Mouse (Mus musculus): ENCODE data around the gene Ifngr2. TPM values are rescaled to one million over a fixed set of nuclear protein-coding genes. Genes with fewer than 3 reads are reported as not detected.
A peak's percentile ranks its signal among the peaks of the same experiment; 100 is the strongest.

Ifngr2 gene
- total and polyA plus RNA-seq, 2 experiments: 7.3 to 8.2 TPM

DNA sequence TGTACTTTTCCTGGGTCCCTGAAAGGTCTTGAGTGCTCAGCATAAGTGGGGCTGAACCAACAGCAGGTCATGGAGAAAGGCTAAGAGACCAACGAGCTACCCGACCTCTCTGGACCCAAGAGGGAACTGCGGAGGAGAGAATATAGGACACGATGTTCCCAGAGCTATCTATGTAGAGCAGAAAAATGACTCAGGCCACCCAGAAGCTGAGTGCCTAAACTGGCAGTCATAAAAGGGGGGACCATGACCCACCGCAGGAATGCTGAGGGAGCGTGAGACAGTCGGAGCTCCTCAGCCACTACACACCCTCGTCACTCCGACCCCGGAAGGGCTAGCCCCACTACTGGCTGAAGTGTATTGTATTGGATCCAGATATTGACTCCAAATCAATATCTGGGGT, 22.1 kb downstream of the Ifngr2 start:
- TF ChIP-seq CTCF (IDR thresholded peaks at IDR 0.05; ENCODE audit: low read depth, low read length) (no peak), POLR2A (IDR thresholded peaks at IDR 0.05; ENCODE audit: extremely low read depth, insufficient read depth, low read length) (no peak)
- no peak for DNase-seq (ENCODE audit: extremely low read depth, low read depth, low spot score)
- WGBS: 79% methylated on average over 10 of the region's 10 CpGs
- Histone ChIP-seq H3K36me3 (ENCODE audit: control insufficient read depth, insufficient read depth, low read length) (no peaks in the 10 kb centered on the region), H3K4me3 (ENCODE audit: insufficient read depth, low read depth, low read length) (no peak overlapping the region), H3K4me1 (ENCODE audit: control insufficient read depth, insufficient read depth, low read length) (peaks cover 5% of the 10 kb centered on the region), H3K27ac (replicated peaks; ENCODE audit: insufficient read depth, low read depth, low read length) (no peak overlapping the region), H3K9ac (ENCODE audit: low read depth, low read length) (no peak overlapping the region), H3K79me2 (ENCODE audit: control insufficient read depth, insufficient read depth, low read length) (no peaks in the 10 kb centered on the region), H3K27me3 (ENCODE audit: control insufficient read depth, insufficient read depth, low read length) (no peaks in the 10 kb centered on the region)

DNA sequence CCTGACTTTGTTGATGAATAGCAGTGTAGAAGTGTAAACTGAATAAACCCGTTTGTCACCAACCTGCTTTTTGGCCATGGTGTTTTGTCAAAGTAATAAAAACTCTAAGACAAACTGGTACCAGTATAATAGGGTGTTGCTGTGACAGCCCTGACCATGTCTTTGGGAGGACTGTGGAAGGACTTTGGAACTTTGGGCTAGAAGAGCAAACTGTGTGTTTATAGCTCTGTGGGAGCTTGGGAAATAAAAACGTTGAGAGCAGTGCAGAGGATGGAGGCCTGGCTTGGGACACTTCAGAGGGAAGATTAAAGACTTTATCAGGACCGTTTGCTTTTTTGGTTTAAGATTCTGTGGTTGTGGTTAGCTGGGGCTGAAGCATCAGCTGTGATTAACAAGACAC, 24.2 kb downstream of the Ifngr2 start:
- Histone ChIP-seq H3K36me3 (ENCODE audit: control insufficient read depth, insufficient read depth, low read length) (no peaks in the 10 kb centered on the region), H3K9ac (ENCODE audit: low read depth, low read length) (no peak overlapping the region), H3K27me3 (ENCODE audit: control insufficient read depth, insufficient read depth, low read length) (no peaks in the 10 kb centered on the region), H3K4me1 (ENCODE audit: control insufficient read depth, insufficient read depth, low read length) (no peaks in the 10 kb centered on the region; the same call in 1 of the 2 replicates), H3K79me2 (ENCODE audit: control insufficient read depth, insufficient read depth, low read length) (no peaks in the 10 kb centered on the region), H3K27ac (replicated peaks; ENCODE audit: insufficient read depth, low read depth, low read length) (no peak overlapping the region), H3K4me3 (ENCODE audit: insufficient read depth, low read depth, low read length) (no peak overlapping the region)
- peak; percentile 47 for DNase-seq (ENCODE audit: extremely low read depth, low read depth, low spot score)
- 27% methylated on average over 3 of the region's 3 CpGs for WGBS
- TF ChIP-seq CTCF (IDR thresholded peaks at IDR 0.05; ENCODE audit: low read depth, low read length) (no peak), POLR2A (IDR thresholded peaks at IDR 0.05; ENCODE audit: extremely low read depth, insufficient read depth, low read length) (no peak)

DNA sequence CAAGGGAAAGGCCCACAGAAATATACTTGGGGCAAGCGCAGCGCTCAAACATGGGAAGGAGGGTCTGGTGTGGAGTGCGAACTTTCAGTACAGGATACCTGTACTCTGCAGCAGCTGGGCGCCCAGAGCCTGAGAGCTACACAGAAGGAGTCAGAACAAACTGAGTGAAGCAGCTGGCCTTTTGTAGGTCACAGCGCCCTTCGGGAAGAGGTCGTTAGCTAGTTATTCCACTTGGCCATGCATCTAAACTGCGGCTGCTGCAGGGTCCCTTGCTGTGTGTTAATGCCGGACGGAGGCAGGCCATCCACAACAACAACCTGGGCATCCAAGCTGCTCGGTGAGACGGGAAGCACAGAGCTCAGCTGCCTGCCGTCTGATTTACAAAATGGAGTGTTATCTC, 28.3 kb downstream of the Ifngr2 start:
- Histone ChIP-seq H3K4me1 (ENCODE audit: control insufficient read depth, insufficient read depth, low read length) (no peaks in the 10 kb centered on the region; the same call in 1 of the 2 replicates), H3K27ac (replicated peaks; ENCODE audit: insufficient read depth, low read depth, low read length) (no peak overlapping the region), H3K79me2 (ENCODE audit: control insufficient read depth, insufficient read depth, low read length) (no peaks in the 10 kb centered on the region), H3K9ac (ENCODE audit: low read depth, low read length) (no peak overlapping the region), H3K36me3 (ENCODE audit: control insufficient read depth, insufficient read depth, low read length) (peaks cover 25% of the 10 kb centered on the region), H3K27me3 (ENCODE audit: control insufficient read depth, insufficient read depth, low read length) (no peaks in the 10 kb centered on the region), H3K4me3 (ENCODE audit: insufficient read depth, low read depth, low read length) (no peak overlapping the region)
- WGBS: 92% methylated on average over 13 of the region's 13 CpGs
- TF ChIP-seq CTCF (IDR thresholded peaks at IDR 0.05; ENCODE audit: low read depth, low read length) (no peak), POLR2A (IDR thresholded peaks at IDR 0.05; ENCODE audit: extremely low read depth, insufficient read depth, low read length) (no peak)
- DNase-seq (ENCODE audit: extremely low read depth, low read depth, low spot score): no peak

DNA sequence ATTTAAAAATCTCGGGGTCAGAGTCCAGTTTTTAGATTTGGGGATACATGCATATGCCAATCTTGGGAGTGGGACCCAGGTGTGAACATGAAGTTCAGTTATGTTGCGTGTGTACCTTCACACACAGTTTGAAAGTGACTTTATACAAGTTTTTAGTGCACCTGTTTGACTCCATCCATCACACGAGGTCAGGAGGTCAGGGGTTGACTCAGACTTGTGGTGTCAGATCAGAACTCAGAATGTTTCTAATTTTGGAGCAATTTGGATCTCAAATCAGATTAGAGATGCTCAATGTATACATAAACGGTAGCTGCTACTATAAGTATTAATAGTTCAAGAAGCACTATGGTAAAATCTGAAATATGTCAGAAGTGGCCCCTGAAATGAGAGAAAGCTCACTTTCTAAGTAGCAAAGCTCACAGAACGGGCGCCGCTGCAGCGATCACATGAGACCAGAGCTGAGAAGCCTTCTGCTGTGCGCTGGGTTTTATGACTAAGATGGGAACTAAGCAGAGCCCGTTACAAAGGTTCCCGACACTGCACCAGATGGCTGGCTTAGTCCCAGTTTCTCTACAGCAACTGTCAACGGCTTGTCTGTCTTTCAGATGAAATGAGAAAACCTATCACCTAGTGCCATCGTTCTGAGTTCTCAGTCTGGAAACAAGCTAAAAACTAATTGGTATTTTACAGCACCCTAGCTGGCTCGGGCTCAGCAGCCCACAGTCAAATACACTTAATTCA, 32.3 kb downstream of the Ifngr2 start:
- Histone ChIP-seq H3K4me1 (ENCODE audit: control insufficient read depth, insufficient read depth, low read length) (no peaks in the 10 kb centered on the region), H3K27ac (replicated peaks; ENCODE audit: insufficient read depth, low read depth, low read length) (no peak overlapping the region), H3K36me3 (ENCODE audit: control insufficient read depth, insufficient read depth, low read length) (peaks cover 33% of the 10 kb centered on the region), H3K79me2 (ENCODE audit: control insufficient read depth, insufficient read depth, low read length) (no peaks in the 10 kb centered on the region), H3K9ac (ENCODE audit: low read depth, low read length) (no peak overlapping the region), H3K4me3 (ENCODE audit: insufficient read depth, low read depth, low read length) (no peak overlapping the region), H3K27me3 (ENCODE audit: control insufficient read depth, insufficient read depth, low read length) (no peaks in the 10 kb centered on the region)
- DNase-seq (ENCODE audit: extremely low read depth, low read depth, low spot score): no peak
- WGBS: 92% methylated on average over 14 of the region's 14 CpGs
- TF ChIP-seq CTCF (IDR thresholded peaks at IDR 0.05; ENCODE audit: low read depth, low read length) (no peak), POLR2A (IDR thresholded peaks at IDR 0.05; ENCODE audit: extremely low read depth, insufficient read depth, low read length) (no peak)

DNA sequence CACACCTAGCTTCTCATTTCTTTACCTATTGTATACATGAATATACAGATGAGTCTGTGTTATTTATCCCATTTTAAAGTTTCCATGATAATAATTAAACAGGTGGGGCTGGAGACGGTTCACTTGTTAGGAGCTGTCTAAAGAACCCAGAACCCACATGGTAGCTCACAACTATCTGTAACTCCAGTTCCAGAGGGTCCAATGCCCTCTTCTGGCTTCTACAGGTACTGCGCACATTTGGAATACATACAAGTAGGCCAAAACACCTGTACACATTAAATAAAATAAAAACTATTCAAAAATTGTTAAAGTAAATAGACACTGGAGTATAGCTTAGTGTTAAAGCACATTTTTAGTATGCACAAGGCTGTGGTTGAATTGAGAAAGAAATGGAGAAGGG, 35.4 kb downstream of the Ifngr2 start:
- peaks cover 33% of the 10 kb centered on the region for H3K36me3 ChIP-seq (ENCODE audit: control insufficient read depth, insufficient read depth, low read length)
- TF ChIP-seq CTCF (IDR thresholded peaks at IDR 0.05; ENCODE audit: low read depth, low read length) (peak; percentile 37; the same call in 1 of the 2 replicates), POLR2A (IDR thresholded peaks at IDR 0.05; ENCODE audit: extremely low read depth, insufficient read depth, low read length) (no peak)

DNA sequence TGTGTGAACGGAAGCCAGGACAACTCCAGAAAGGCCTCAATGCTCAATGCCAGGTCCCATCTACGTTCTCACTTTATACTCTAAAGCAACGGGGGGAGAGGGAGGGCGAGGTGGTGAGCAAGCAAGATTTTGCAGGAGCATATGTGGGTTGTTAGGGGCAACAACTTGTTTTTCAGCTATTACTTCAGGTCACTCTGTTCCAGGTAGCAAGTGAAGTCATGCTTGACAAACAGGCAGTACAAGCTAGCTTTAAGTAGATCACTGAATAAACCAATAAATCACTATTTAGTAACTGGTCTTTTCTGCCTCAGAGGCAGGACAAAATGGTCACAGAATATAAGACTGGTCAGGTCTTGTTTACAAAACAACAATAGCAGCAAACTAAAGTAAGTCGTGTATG, 38.7 kb downstream of the Ifngr2 start:
- Histone ChIP-seq H3K27me3 (ENCODE audit: control insufficient read depth, insufficient read depth, low read length) (no peaks in the 10 kb centered on the region), H3K4me3 (ENCODE audit: insufficient read depth, low read depth, low read length) (no peak overlapping the region)
- TF ChIP-seq CTCF (IDR thresholded peaks at IDR 0.05; ENCODE audit: low read depth, low read length) (no peak), POLR2A (IDR thresholded peaks at IDR 0.05; ENCODE audit: extremely low read depth, insufficient read depth, low read length) (no peak)

More for the DNA sequence above, 35.4 kb downstream of the Ifngr2 start:
- Histone ChIP-seq H3K4me1 (ENCODE audit: control insufficient read depth, insufficient read depth, low read length) (no peaks in the 10 kb centered on the region), H3K4me3 (ENCODE audit: insufficient read depth, low read depth, low read length) (no peak overlapping the region), H3K9ac (ENCODE audit: low read depth, low read length) (no peak overlapping the region), H3K27ac (replicated peaks; ENCODE audit: insufficient read depth, low read depth, low read length) (no peak overlapping the region), H3K79me2 (ENCODE audit: control insufficient read depth, insufficient read depth, low read length) (no peaks in the 10 kb centered on the region), H3K27me3 (ENCODE audit: control insufficient read depth, insufficient read depth, low read length) (no peaks in the 10 kb centered on the region)
- 78% methylated on average over 2 of the region's 2 CpGs for whole genome bisulfite sequencing
- DNase-seq (ENCODE audit: extremely low read depth, low read depth, low spot score): peak; percentile 38

More for the DNA sequence above, 38.7 kb downstream of the Ifngr2 start:
- Histone ChIP-seq H3K36me3 (ENCODE audit: control insufficient read depth, insufficient read depth, low read length) (peaks cover 11% of the 10 kb centered on the region), H3K79me2 (ENCODE audit: control insufficient read depth, insufficient read depth, low read length) (peaks cover 8% of the 10 kb centered on the region; the same call in 1 of the 2 replicates), H3K9ac (ENCODE audit: low read depth, low read length) (no peak overlapping the region), H3K4me1 (ENCODE audit: control insufficient read depth, insufficient read depth, low read length) (no peaks in the 10 kb centered on the region), H3K27ac (replicated peaks; ENCODE audit: insufficient read depth, low read depth, low read length) (no peak overlapping the region)
- WGBS: 90% methylated on average over 5 of the region's 5 CpGs
- no peak for DNase-seq (ENCODE audit: extremely low read depth, low read depth, low spot score)

Data from liver, adult 2 months (tissue).